Mouse (Mus musculus) CD4-positive, CD25-positive, alpha-beta regulatory T cell, adult 2 months (primary cell): Measurements from ENCODE around the gene Bcl6b.

ENCODE experiments used
- DNase-seq: peaks from one replicate; pipeline ENCODE4 v3.0.0-alpha.2; 2012; ENCODE audit warnings: low read depth, low spot score

Bcl6b gene

GRCm38 (mm10) chr11:70234037-70234436 lies 4.4 kb upstream of the Bcl6b start:
- no peak for DNase-seq

- DNase-seq = no peak
Measured at GRCm38 (mm10) chr11:70233016-70233415, 3.4 kb upstream of the Bcl6b start.

DNA sequence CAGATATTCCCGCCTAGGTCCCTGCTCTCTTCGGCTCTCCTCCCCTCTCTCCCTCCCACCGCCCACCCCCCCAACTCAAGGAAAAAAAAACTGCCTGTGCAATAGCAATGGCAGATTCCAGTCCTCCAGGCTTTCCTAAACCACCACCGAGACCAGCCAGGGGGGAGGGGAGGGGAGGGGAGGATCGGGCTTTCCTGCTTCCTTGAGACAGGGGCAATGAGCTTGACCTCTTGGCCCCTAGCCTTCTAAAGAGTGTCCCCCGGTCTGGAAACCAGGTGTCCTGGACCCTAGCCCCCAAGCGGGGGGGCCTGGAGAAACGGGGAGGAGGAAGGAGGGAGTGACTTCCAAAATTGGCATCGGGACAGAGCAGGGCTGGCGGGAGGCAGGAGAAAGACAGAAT lies 2.9 kb upstream of the Bcl6b start:
- DNase-seq = no peak

DNA sequence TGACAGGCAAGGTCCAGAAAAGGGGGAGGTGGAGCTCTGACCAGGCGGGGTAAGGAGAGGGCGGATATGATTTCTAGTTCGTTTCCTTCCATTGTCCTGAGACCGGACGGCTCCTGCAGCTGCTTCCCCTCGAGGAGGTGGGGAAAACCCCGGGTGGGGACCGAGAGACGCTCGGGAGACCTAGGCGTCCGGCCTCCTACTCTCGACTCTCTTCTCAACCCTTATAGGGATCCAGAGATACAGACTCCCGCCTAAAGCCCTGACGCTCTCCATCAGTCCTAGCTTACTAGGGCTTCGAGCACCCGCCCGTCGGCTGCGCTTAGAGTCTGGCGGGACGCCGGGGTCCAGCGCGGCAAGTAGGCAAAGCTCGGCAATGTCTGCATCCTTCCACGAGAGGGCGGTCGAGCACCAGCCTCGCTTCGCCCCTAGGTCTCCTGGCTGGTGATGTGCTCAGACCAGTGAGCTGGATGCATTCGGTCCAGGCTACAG lies 685 bp upstream of the Bcl6b start:
- peak; percentile 92 for DNase-seq

GRCm38 (mm10) chr11:70228828-70229227 lies 770 bp downstream of the Bcl6b start:
- peak; percentile 94 for DNase-seq

- no peak for DNase-seq
Measured at GRCm38 (mm10) chr11:70227661-70228245, 1.8 kb downstream of the Bcl6b start.

DNA sequence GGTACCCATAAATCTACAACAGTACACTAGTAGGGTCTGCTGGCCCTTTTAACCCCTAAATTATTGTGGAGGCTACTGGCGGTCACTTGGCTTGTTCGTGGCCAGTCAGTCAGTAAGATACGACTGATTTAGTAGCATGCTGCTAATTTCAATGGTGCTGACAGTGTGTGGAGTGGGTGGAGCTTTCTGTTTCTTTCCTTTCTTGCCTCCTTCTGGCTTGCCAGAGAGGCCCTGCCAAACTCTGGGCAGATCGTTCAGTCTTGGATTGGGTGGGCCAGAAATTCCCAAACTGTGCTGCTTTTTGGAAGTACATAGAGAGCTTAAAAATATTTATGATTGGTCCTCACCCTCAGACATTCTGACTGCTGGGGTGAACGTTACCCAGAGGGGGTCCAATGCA lies 2.5 kb downstream of the Bcl6b start:
- no peak for DNase-seq

DNA sequence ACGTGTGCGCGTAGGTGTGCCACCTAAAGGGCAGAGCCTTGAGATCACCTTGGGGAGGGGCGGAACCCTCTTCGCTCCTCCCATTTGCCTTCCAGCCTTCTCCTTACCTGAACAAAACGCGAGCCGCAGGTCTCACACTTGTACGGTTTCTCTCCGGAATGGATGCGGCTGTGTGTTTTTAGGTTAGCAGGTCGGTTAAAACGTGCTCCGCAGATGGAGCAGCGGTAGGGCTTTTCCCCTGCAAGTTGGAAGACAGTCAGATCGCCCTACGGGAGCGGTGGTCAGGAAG lies 3.1 kb downstream of the Bcl6b start:
- no peak for DNase-seq

DNA sequence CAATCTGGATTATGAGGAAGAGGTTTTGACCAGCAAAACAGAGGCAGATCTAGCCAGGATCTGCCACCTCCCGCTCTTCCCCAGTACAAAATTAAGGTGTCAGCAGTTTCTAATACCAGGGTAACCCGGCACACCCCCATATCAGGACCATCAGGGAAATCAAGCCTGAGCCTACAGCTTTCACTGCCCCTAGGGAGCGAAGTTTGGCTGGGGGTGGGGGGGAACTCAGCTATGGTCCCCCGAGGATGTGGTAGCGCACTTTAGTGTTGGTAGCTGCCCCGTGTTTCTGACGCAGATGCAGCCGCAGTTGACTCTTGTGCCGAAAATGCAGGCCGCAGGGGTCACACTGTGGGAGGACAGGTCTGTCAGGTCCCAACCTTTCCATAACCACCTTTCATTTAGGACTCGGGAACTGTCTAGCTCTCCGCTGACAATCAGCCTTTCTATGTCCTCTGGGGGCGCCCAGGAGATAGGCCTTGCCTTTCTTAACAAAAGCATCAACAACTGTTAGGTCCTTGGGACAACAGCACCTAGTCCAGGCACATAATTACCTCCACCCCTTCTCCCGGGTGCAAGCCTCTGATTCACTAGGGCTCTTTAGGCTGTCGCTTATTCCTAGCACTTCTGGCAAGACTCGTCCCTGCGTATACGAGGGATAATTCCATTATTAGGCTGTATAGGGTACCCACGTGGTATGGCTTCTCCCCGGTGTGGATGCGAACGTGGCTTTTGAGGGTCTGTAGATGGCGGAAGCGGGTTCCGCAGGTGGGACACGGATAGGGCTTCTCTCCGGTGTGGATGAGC lies 3.6 kb downstream of the Bcl6b start:
- no peak for DNase-seq

DNA sequence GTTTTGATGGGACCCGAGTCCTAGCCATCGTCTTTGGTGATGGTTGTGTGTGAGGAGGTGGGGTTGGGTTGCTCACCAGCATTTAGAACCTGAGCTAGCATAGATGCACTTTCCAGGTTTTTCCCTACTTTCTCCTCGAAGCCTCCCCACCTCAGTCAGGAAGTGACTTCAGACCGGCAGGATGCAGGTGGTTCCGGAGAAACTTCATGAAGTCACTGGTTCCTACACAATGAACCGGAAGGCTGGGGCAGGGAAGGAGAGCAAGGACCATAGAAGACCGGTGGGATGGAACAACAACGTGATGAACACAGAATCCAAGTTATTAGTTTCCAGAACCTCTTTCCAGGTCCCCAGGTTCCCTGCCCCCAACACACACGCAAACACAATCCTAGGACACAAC lies 5.9 kb downstream of the Bcl6b start:
- DNase-seq = no peak

DNA sequence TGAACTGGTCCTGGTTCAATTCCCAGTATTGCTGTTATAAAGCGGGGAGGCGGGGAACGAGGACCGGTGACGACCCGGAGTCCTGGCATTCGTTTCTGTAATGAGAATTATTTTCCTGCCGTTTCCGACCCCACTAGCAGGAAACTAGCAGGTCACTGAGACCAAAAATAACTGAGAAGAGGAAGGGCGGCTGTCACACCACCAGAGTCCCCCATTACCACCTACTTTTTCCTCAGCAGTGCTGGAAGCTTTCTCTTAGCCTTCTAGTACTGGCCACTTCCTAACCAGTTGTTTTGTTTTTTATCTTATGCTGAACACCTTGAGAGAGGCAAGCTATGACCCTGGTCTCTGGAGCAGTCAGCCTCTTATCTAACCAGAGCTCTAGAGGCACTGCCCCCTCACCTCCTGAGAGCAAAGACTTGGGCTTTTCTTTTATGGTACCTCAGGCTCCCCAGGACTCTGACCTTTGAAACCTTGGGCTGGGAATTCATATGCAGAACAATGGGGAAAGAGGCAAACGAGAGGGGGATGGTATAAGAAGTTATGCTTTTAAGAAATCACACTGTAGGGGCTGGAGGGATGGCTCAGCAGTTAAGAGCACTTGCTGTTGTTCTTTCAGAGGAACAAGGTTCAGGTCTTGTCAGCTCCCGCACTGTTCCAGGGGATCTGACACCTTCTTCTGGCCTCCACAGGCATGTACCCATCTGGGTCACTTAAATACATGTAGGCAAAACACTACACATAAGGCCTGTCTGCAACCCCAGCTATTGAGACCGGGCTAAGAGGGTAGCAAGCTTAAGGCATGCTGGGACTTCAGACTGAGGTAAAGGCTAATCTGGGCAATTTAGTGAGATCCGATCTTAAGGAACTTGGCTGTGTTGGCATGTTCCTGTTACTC lies 7.7 kb downstream of the Bcl6b start:
- DNase-seq = no peak

DNA sequence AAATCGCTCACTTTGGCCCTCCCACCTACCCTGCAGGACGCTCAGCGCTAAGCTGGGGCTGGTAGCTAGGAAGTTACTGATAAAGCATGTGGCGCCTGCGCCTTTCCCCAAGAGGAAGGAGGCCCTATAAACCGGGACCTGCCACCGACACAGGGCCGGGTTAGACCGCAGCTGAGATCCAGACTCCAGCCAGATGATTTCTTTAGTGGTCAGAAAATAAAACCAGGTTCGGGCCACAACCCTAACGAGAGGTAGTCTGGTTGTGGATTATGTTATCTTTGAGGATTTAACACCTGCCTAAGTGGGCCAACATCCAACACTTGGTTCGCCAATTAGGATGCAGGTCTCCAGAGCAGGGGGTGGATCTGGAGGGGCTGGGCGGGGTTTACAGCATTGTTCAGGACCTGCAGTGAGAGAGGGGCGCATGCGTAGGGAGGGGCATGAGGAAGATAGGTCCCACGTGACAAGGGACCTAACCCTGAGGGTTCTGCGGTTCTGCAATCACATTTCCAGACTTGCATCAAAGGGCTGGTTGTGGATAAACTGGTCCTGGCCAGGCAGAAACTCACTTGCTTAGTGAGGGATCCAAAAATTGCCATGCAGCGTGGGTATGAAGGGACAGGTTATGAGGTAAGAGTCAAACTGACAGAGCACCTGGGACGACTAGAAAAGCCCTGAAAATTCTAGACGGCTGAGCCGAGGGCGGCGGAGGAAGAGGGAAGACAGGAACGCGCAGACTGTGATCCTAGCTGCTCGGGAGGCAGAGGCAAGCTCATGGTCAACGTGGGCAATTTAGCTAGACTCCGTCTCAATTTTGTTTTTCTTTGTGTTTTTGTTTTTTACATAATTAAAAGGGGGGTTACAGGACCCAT lies 8.6 kb downstream of the Bcl6b start, which contains the start of gene Slc16a13:
Gene Slc16a13, minus strand, starts transcription at position 334 of the 872 bp plus-strand sequence.
- DNase-seq = peak; percentile 97

GRCm38 (mm10) chr11:70220323-70220722 lies 9.3 kb downstream of the Bcl6b start:
- no peak for DNase-seq

- no peak for DNase-seq
Measured at GRCm38 (mm10) chr11:70219873-70220272, 9.7 kb downstream of the Bcl6b start.

DNA sequence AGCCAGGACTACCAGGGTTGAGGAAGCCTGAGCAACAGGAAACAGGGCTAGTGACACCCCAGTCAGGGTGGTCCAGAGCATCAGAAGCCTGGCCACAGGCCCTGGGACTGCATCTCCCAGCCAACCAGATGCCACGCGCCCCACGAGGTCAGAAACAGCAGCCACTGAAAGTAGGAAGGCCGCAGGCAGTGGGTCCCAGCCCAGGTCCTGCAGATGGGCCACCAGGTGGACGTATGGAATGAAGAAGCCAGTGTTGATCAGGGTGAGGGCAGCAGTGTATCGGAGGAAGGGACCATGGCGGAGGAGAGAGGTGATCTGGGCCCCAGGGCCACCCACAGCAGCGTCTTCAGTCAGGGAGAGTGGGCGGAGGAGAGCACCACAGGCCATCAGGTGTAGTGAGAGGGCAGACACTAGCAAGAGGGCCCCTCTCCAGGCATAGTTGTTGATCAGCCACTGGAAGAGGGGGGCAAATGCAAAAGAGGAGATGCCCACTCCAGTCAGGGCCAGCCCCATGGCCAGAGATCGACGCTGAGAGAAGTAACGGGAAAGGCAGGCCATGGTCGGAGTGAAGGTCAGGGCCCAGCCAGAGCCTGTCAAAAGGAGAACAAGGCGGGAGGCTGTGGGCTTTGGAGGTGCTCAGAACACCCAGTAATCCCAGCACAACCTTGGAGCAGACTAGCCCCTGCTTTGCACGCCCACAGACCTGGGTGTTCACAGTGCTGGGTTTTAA lies 10.7 kb downstream of the Bcl6b start:
- no peak for DNase-seq

GRCm38 (mm10) chr11:70218039-70218438 lies 11.6 kb downstream of the Bcl6b start:
- DNase-seq = no peak

DNA sequence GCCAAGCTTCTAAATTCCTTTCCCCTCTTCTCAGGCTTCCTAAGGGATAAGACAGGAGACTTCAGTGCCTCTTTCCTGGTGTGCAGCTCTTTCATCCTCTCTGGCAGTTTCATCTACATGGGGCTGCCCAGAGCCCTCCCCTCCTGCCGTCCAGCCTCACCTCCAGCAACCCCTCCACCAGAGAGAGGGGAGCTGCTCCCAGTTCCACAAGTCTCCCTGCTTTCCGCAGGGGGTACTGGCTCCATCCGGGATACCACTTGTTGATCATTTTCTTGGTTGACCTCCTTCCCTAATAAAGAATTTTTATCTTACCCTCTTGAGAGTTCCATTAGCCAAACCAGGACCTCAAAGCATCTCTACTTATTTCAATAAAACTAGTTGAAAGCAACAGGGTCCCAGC lies 13.5 kb downstream of the Bcl6b start:
- DNase-seq = no peak

- no peak for DNase-seq
Measured at GRCm38 (mm10) chr11:70215301-70215700, 14.3 kb downstream of the Bcl6b start.

DNA sequence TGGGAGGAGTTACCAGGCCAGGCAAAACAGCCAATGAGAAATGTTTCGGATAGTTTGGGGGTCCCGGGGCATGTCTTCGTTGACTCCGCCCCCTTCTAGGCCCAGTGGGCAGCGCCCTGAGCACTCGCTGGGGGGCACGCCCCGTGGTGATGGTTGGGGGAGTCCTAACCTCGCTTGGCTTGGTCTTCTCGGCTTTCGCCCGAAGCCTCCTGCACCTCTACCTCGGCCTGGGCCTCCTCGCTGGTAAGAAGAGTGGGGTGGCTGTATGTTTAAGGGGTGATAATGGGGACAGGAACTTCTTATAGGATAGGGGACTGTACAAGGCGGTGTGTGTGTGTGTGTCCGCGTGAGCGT lies 14.8 kb downstream of the Bcl6b start:
- no peak for DNase-seq

DNA sequence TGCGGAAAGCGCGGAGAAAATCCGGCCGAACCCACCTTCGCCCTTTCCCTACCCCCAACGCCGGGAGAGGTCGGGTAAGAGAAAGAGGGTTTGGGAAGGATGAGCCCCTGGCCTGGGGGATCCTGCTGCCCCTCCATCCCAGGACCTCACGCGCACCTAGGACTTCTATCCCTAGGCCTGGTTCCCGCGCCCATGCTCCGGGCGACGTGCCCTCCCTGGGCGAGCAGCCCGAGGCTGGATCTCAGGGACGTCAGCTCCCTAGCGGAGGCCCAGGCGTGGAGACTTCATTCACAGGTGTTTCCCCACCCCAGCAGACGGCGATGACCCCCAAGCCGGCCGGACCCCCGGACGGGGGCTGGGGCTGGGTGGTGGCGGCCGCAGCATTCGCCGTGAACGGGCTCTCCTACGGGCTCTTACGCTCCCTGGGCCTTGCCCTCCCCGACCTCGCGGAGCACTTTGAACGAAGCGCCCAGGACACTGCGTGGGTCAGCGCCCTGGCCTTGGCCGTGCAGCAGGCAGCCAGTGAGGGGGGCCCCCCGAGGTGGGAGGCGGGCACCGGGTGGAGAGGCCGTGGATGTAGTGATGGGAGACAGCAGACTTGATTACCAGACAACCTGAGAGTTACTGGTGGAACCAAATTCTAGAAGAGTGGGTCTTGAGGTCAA lies 15.3 kb downstream of the Bcl6b start:
- no peak for DNase-seq
